Mouse (Mus musculus) liver, embryonic 16.5 days (tissue): ENCODE results near the gene Fam19a1. TPM values are rescaled to one million over a fixed set of nuclear protein-coding genes. Genes with fewer than 3 reads are reported as not detected.

Experiments used
- ATAC-seq: fragments of 200-750 bp; cut with Nextera tagmentation; 2 replicates; pipeline ENCODE4 v1.8.0; 2017; ENCODE audit warnings: low read depth, mild to moderate bottlenecking, moderate number of reproducible peaks, moderate library complexity
- H3K27ac ChIP-seq: fragments of 300-500 bp; sonication (generic); 2 replicates; pipeline ENCODE4 v1.5.1; 2014; ENCODE audit warnings: mild to moderate bottlenecking, low read length
- H3K27me3 ChIP-seq: fragments of 300-500 bp; sonication (generic); 2 replicates; pipeline ENCODE4 v1.6.1; 2014; ENCODE audit warnings: low read depth, low read length, mixed read lengths; ENCODE audit not compliant: control insufficient read depth, insufficient read depth
- H3K36me3 ChIP-seq: fragments of 300-500 bp; sonication (generic); 2 replicates; pipeline ENCODE4 v1.6.1; 2014; ENCODE audit warnings: mild to moderate bottlenecking; ENCODE audit not compliant: control insufficient read depth, insufficient read depth
- H3K4me1 ChIP-seq: fragments of 300-500 bp; sonication (generic); 2 replicates; pipeline ENCODE4 v1.6.1; 2014; ENCODE audit warnings: low read depth, low read length, mixed read lengths; ENCODE audit not compliant: control insufficient read depth
- H3K4me2 ChIP-seq: fragments of 300-500 bp; sonication (generic); 2 replicates; pipeline ENCODE4 v1.6.1; 2014; ENCODE audit warnings: low read depth, low read length, mixed read lengths
- H3K4me3 ChIP-seq: fragments of 300-500 bp; sonication (generic); 2 replicates; pipeline ENCODE4 v1.5.1; 2014; ENCODE audit warnings: low read depth, mild to moderate bottlenecking, low read length
- H3K9ac ChIP-seq: fragments of 300-500 bp; sonication (generic); 2 replicates; pipeline ENCODE4 v1.6.1; 2014; ENCODE audit warnings: low read depth, low read length
- H3K9me3 ChIP-seq: fragments of 300-500 bp; sonication (generic); replicated peaks from 2 replicates; pipeline ENCODE4 v1.6.1; 2016; ENCODE audit warnings: low read length; ENCODE audit not compliant: control insufficient read depth
- WGBS: fragments of 180-500 bp; shearing (Covaris S2); extraction: QIAGEN DNeasy Blood & Tissue Kit; methylation state at CpG from one replicate; pipeline ENCODE4 v1.1.7; 2014; ENCODE audit not compliant: insufficient replicate concordance; 5-methylcytosine and 5-hydroxymethylcytosine counted together
- polyA plus RNA-seq: library from polyadenylated mRNA; unstranded; fragments of >200 nt; fragmentation: Nextera tagmentation; extraction: Ambion mirVana; gene quantifications from 2 replicates; pipeline ENCODE4 v1.2.1, GENCODE M21; 2015

The Fam19a1 gene
- polyA plus RNA-seq, 1 experiment from 2014 or later = 0.20 TPM

DNA sequence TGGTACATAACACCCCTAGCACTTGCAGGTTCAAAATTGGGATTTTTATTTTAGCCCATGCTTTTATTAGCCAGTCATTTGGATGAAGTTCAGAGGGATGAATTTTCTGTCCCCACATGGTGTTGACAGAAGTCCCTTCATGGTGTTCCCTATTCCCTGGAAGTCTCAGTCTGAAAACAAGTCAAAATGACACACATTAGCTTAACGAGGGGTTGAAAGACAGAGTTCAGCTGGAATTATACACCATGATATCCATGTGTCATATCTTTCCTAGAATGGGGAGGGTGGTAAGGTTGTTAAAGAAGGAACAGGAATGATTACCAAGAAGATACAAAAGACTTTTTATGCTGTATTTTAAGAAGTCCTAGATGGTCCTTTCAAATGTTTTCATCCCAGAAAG lies 511.2 kb downstream of the Fam19a1 start:
- H3K4me1 ChIP-seq = no peaks in the 10 kb centered on the region
- H3K27ac ChIP-seq = no peak overlapping the region
- 40% methylated on average over 1 of the region's 1 CpGs for WGBS
- no peaks in the 10 kb centered on the region for H3K9me3 ChIP-seq
- H3K4me3 ChIP-seq = no peak overlapping the region
- ATAC-seq = no peak
- no peaks in the 10 kb centered on the region for H3K27me3 ChIP-seq
- H3K36me3 ChIP-seq = no peaks in the 10 kb centered on the region
- no peak overlapping the region for H3K9ac ChIP-seq
- no peak overlapping the region for H3K4me2 ChIP-seq

- no peak overlapping the region for H3K4me3 ChIP-seq
- no peaks in the 10 kb centered on the region for H3K4me1 ChIP-seq
- H3K9ac ChIP-seq = no peak overlapping the region
- ATAC-seq = no peak
- H3K4me2 ChIP-seq = no peak overlapping the region
- H3K36me3 ChIP-seq = no peaks in the 10 kb centered on the region
- 63% methylated on average over 6 of the region's 6 CpGs for WGBS
- no peaks in the 10 kb centered on the region for H3K27me3 ChIP-seq
- no peak overlapping the region for H3K27ac ChIP-seq
- H3K9me3 ChIP-seq = no peaks in the 10 kb centered on the region
Measured at GRCm38 (mm10) chr6:96631518-96631917, 518.6 kb downstream of the Fam19a1 start.

DNA sequence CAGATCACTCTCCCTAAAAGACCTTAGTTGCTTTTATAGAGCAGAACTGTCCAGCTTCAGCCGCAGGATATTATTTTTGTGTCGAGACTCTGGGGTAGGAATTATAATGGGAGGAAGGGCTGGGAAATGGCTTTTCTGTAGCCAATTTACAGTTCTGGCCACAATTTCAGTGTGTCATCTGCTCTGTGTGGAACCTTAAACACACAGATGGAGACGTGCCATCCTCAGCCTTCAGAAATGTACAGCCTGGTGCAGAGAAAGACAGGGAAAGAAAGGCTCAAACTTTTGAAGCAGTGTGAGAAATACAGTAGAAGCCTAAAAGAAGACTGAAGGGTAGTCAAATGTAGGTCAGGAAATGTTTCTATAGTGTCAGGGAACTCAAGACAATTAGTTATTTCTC lies 519.3 kb downstream of the Fam19a1 start:
- no peak for ATAC-seq
- H3K4me3 ChIP-seq = no peak overlapping the region
- H3K9ac ChIP-seq = no peak overlapping the region
- H3K4me1 ChIP-seq = no peaks in the 10 kb centered on the region
- no peak overlapping the region for H3K27ac ChIP-seq
- 59% methylated on average over 3 of the region's 3 CpGs for WGBS
- no peaks in the 10 kb centered on the region for H3K9me3 ChIP-seq
- H3K4me2 ChIP-seq = no peak overlapping the region
- H3K36me3 ChIP-seq = no peaks in the 10 kb centered on the region
- H3K27me3 ChIP-seq = no peaks in the 10 kb centered on the region

GRCm38 (mm10) chr6:96635663-96636062 lies 522.7 kb downstream of the Fam19a1 start:
- no peak for ATAC-seq
- Histone ChIP-seq H3K9me3 (no peaks in the 10 kb centered on the region), H3K4me3 (no peak overlapping the region), H3K27me3 (no peaks in the 10 kb centered on the region), H3K27ac (no peak overlapping the region), H3K4me1 (no peaks in the 10 kb centered on the region), H3K9ac (no peak overlapping the region), H3K36me3 (no peaks in the 10 kb centered on the region), H3K4me2 (no peak overlapping the region)
- WGBS = 56% methylated on average over 2 of the region's 2 CpGs

DNA sequence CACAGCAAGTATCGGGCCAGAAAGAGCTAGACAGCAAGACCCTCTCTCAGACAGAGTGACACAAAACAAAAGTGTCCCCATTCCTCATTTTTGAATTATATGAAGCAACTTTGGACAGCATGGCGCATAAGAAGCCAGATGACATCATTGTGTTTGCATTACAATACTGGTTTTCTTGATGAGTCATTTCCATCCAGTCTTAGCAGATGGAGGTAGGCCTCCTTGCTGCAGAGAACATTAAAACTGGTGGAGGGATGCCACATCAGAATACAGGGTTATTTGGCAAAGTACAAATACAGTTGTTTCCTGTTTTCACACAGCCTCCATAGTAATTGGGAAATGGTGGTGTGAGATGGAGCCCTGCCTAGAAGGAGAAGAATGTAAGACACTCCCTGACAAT lies 535.8 kb downstream of the Fam19a1 start:
- no peak overlapping the region for H3K9ac ChIP-seq
- no peak overlapping the region for H3K27ac ChIP-seq
- no peaks in the 10 kb centered on the region for H3K4me1 ChIP-seq
- H3K27me3 ChIP-seq = no peaks in the 10 kb centered on the region
- H3K4me2 ChIP-seq = no peak overlapping the region
- WGBS = 51% methylated on average over 2 of the region's 2 CpGs
- H3K9me3 ChIP-seq = no peaks in the 10 kb centered on the region
- ATAC-seq = no peak
- no peaks in the 10 kb centered on the region for H3K36me3 ChIP-seq
- no peak overlapping the region for H3K4me3 ChIP-seq

DNA sequence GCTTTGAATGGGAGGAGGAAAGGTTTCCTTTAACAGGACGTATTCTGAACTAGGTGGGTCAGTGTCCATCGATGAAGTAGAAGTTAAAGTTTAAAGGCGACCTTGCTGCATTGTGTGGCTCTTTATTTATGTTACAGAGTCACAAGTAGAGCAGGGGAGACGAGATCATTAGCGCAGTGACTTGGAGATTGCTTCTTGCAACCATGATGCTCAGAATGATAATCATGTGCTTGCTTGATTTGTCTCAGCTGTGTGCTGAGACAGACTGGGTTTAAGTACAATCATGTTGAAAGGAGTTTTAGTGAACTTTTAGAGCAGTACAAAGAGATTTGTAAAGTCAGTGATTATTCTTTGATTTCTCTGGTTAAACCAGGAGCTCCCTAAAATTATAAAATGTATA lies 536.3 kb downstream of the Fam19a1 start:
- Histone ChIP-seq H3K9ac (no peak overlapping the region), H3K27ac (no peak overlapping the region), H3K9me3 (no peaks in the 10 kb centered on the region), H3K4me2 (no peak overlapping the region), H3K27me3 (no peaks in the 10 kb centered on the region), H3K36me3 (no peaks in the 10 kb centered on the region), H3K4me3 (no peak overlapping the region), H3K4me1 (no peaks in the 10 kb centered on the region)
- 61% methylated on average over 5 of the region's 5 CpGs for WGBS
- ATAC-seq = no peak

DNA sequence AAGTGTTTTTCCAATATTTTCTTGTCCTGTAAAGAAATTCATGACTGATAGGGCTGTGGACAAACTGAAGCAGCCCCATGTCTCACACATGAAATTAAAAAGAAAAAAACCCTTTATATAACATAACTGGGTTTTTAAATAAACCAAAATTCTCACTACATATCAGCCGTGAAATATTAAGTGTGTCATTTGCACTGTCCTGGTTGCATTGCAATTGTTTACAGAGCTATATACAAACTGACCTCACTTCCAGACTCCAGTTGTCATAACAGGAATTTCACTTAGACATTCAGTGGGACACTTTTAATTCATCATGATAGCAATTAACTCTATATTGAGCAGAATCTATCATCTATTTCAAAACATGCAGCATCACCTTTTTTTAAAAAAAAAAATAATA lies 553.4 kb downstream of the Fam19a1 start:
- Histone ChIP-seq H3K4me2 (no peak overlapping the region), H3K27ac (no peak overlapping the region), H3K36me3 (no peaks in the 10 kb centered on the region), H3K9me3 (no peaks in the 10 kb centered on the region), H3K27me3 (no peaks in the 10 kb centered on the region), H3K9ac (no peak overlapping the region), H3K4me1 (no peaks in the 10 kb centered on the region), H3K4me3 (no peak overlapping the region)
- no peak for ATAC-seq
- 71% methylated on average over 1 of the region's 1 CpGs for WGBS

DNA sequence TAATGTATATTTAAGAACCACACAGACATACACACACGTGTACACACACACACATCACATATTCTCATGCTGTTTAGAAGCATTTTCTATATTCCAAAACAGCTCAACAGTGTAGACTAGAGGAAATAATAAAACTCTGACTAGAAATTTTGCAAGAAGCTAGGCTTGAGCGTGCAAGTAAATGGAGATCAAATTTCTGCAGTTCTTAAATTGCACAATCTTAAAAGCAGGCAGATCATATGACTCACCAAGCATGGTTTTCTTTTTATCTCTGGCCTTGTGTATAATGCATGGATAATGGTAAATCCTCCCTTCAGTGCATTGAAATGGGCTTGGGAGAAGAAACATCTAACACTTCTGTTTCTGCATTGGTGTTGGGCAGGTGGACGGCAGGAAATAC lies 564.9 kb downstream of the Fam19a1 start:
- no peak overlapping the region for H3K9ac ChIP-seq
- no peaks in the 10 kb centered on the region for H3K4me1 ChIP-seq
- WGBS = 61% methylated on average over 3 of the region's 3 CpGs
- no peaks in the 10 kb centered on the region for H3K36me3 ChIP-seq
- no peaks in the 10 kb centered on the region for H3K27me3 ChIP-seq
- ATAC-seq = no peak
- H3K9me3 ChIP-seq = no peaks in the 10 kb centered on the region
- no peak overlapping the region for H3K4me3 ChIP-seq
- no peak overlapping the region for H3K4me2 ChIP-seq
- H3K27ac ChIP-seq = no peak overlapping the region
